Mouse (Mus musculus): ENCODE data around the gene Olfr827.

Gene Olfr827

GRCm38 (mm10) chr10:130214303-130214702, at the start of gene Olfr827:
Gene Olfr827 (minus strand): TSS chr10:130214403.
- DNase-seq (ENCODE audit: extremely low read depth, low read depth, low spot score): no peak

GRCm38 (mm10) chr10:130263203-130263602, 49.0 kb upstream of the Olfr827 start:
- DNase-seq (ENCODE audit: extremely low read depth, low read depth, low spot score): peak; percentile 46

GRCm38 (mm10) chr10:130259483-130259882, 45.3 kb upstream of the Olfr827 start:
- no peak for DNase-seq (ENCODE audit: extremely low read depth, low read depth, low spot score)

GRCm38 (mm10) chr10:130244271-130244670, 30.1 kb upstream of the Olfr827 start:
- no peak for DNase-seq (ENCODE audit: extremely low read depth, low read depth, low spot score)

- no peak for DNase-seq (ENCODE audit: extremely low read depth, low read depth, low spot score)
These were observed 24.4 kb upstream of the Olfr827 start for GRCm38 (mm10) chr10:130238318-130239209.

DNA sequence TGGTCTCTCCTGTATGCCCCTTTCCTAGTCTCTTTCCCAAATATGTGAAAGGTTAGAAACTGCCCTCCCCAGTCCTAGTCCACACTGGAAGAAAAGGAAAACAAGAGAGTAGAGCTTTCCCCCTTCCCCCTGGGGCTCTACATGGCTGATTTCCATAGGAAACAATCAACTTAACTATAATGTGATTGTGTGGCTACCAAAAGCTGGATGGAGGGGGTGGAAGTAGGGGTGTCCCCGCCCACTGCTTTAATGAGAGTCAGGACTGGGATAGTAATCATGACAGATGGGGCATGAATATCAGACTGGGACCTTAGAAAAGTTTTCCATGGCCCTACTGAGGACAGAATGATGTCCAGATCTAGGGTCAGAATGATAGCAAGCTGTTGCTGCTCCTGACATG, 20.4 kb upstream of the Olfr827 start:
- no peak for DNase-seq (ENCODE audit: extremely low read depth, low read depth, low spot score)

DNA sequence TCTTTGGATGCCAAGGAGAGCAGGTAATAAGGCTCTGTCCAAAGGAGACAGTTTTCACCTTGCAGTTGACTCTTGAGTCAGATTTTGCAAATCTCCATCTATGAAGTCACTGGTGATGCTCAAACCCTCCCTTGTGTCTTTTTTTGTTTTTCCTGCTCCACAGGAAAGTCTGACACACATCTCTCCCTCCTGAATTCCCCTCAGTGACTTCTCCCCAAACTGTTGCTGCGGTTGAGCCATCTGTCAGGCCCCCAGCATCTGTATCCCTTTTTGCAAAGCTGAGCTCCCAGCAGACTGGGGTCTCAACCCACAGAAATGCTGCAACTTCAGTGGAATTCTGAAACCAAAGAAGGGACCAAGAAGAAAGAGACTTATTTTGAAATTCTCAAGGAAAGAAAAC, 17.9 kb upstream of the Olfr827 start:
- DNase-seq (ENCODE audit: extremely low read depth, low read depth, low spot score): no peak

- no peak for DNase-seq (ENCODE audit: extremely low read depth, low read depth, low spot score)
These were observed 15.4 kb upstream of the Olfr827 start for GRCm38 (mm10) chr10:130229584-130229983.

DNA sequence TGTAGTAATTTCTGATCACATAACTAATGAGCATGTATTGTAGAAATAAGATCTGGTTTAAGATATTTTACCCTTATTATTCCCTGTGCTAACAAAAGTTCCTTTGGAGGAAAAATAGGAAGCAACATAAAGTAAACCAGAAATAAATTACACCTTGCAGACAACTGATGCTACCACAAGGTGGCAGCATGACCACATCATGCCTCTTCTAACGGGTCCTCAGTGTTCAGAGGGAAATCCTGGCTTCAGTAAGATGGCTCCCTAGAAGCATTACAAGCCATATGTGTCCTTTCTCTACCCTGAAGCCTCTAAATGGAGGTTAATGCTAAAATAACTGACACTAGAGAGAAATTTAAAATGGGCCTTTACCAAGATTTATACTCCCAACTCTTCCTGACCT, 14.0 kb upstream of the Olfr827 start:
- no peak for DNase-seq (ENCODE audit: extremely low read depth, low read depth, low spot score)

DNA sequence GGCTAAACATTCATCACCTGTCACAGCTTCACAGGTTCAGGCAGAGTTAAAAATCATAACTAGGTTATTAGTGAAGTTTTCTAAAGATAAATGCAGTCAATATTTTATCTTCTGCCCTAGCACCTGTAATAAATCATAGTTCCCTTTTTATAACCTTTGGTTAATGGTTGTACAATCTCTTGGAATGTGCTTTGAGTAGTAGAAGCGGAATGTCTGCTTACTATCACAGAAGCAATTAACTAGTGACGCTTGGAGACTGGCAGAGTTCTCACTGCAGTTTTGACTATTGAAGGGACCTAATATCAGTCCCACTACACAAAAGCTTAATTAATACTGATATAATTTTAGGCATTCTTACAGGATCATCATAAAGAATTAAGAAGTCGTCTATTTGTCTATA, 10.8 kb upstream of the Olfr827 start:
- DNase-seq (ENCODE audit: extremely low read depth, low read depth, low spot score): no peak

DNA sequence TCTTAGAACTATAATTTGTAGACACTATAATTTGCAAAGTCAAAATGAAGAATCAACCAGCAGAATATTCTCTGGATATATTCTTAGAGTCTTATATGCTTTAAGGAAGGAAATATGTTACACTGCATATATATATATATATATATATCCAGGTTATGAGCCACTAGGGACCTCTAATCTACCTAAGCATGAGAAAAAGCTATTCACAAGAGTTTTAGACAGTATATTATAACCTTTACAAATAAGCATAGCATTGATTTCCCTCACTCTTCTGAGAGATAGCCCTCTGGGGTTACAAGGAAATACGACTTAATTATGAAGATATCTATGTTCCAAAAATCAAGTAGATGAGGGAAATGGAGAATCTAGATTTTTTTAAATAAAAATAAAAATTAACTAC, 30.1 kb downstream of the Olfr827 start, which contains the start of gene Olfr826:
Olfr826 (minus strand) TSS at position 101 of the 400 bp plus-strand sequence.
- no peak for DNase-seq (ENCODE audit: extremely low read depth, low read depth, low spot score)

DNA sequence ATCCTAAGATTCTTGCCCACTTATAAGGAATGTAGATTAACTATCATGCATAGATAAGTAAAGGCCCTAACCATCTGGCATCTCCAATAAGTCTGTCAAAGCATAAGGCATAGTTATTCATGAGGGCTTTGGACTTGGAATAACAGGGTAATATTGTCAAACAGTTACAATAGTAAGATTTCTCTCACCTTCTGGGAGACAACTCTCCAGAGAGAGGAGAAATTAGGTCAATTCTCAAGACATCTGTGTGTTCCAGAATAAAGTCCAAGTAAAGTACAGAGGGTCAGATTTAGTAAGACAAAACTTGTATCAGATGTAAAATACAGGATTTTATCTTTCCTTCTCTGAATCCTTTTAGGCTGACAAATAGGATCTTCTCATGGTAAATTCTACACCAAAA, 47.5 kb downstream of the Olfr827 start, which contains the start of gene Olfr825:
Olfr825 (minus strand) TSS at position 101 of the 400 bp plus-strand sequence.
- no peak for DNase-seq (ENCODE audit: extremely low read depth, low read depth, low spot score)

DNA sequence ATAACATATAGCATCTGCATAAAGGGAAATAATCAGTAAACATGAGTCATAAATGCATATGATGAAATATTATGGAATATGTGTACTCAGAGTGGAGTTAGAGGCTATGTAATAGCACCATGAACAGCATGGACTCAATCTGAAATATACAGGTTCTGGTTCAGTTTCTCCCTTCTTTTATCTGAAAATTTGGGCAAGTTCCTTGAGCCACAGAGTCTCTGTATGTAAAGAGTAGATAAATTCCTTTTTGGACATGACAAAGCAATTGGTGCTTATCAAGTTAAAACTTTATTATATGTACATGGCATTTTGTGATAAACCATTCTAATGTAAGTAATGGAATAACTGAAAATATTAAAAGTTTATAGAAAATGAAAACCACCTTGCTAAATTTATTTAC, 49.0 kb downstream of the Olfr827 start:
- no peak for DNase-seq (ENCODE audit: extremely low read depth, low read depth, low spot score)
